Mouse (Mus musculus): ENCODE measurements around the gene Shc1.

GRCm38 (mm10) chr3:89395419-89395805 is 22.8 kb upstream of the Shc1 start:
- TF ChIP-seq TCF12 (IDR thresholded peaks at IDR 0.05; ENCODE audit: low read depth, low read length) (no peak), POLR2A (IDR thresholded peaks at IDR 0.05; ENCODE audit: low read depth, low read length) (no peak), USF1 (IDR thresholded peaks at IDR 0.05; ENCODE audit: low read depth, low read length) (no peak), MEF2A (IDR thresholded peaks at IDR 0.05; ENCODE audit: borderline replicate concordance, low read depth, low read length) (no peak), EP300 (IDR thresholded peaks at IDR 0.05; ENCODE audit: low read length) (no peak), HCFC1 (IDR thresholded peaks at IDR 0.05; ENCODE audit: low read depth, low read length) (no peak), MXI1 (IDR thresholded peaks at IDR 0.05; ENCODE audit: low read depth, low read length) (no peak), ELF1 (IDR thresholded peaks at IDR 0.05; ENCODE audit: low read depth, low read length) (0 out of 2 replicates have a peak, but pooled peaks have one; percentile 17), MAZ (IDR thresholded peaks at IDR 0.05; ENCODE audit: low read depth, low read length) (0 out of 2 replicates have a peak, but pooled peaks have one; percentile 43), RCOR1 (conservative IDR thresholded peaks at IDR 0.05; ENCODE audit: low read depth, low read length) (no peak), MAFK (IDR thresholded peaks at IDR 0.05; ENCODE audit: insufficient replicate concordance, low read length) (no peak), CTCF (conservative IDR thresholded peaks at IDR 0.05 in 1 of 2, IDR thresholded peaks at IDR 0.05 in 1 of 2; ENCODE audit: low read depth in 2 of 2, low read length in 2 of 2) (no peak)
